Mouse (Mus musculus) stomach, postnatal 0 days (tissue): ENCODE data around the gene Fbxo28.

Source experiments
- CTCF ChIP-seq: IDR thresholded peaks from 2 replicates; pipeline ENCODE4 v1.5.1; 2016; ENCODE audit warnings: antibody characterized with exemption, low read depth, mild to moderate bottlenecking, moderate library complexity
- EP300 ChIP-seq: optimal IDR thresholded peaks from 2 replicates; pipeline ENCODE3; 2016; ENCODE audit warnings: antibody characterized with exemption

- no peak for TF ChIP-seq CTCF
- TF ChIP-seq EP300: no peak
Observed at GRCm38 (mm10) chr1:182296816-182297215, 44.6 kb downstream of the Fbxo28 start.
